In genomic region chr3:9499994-9500553, GRCm38 (mm10) we compare ENCODE assay signal across 9 mouse cellular contexts.
DNase-seq lines count a peak whose midpoint lies in the region; ATAC-seq and TF ChIP-seq lines count a peak whose summit lies in the region.
"Had no signal": no experiment of that assay in that cellular context is flagged by ENCODE, and none has a peak within 500 bp of the region (broad histone marks: within the 10 kb centered on the region; RNA-seq: fewer than 3 reads in every experiment).

No protein-coding gene starts in this region.

- peak; percentile 64 for ATAC-seq in embryonic facial prominence, embryonic 12.5 days (ENCODE audit: insufficient number of reproducible peaks, insufficient read depth, low FRiP score, low TSS enrichment)
- peak; percentile 82; the same call in 1 of the 2 replicates for ATAC-seq in hindbrain, embryonic 11.5 days (ENCODE audit: low FRiP score)
- peak; percentile 18; the same call in 1 of the 2 replicates for ATAC-seq in liver, embryonic 14.5 days (ENCODE audit: insufficient read depth)

- H3K4me1 ChIP-seq in embryonic facial prominence, embryonic 12.5 days, result peaks cover 24% of the 10 kb centered on the region
- 0 out of 2 replicates have a peak, but pooled peaks cover 6% of the 10 kb centered on the region for H3K4me1 ChIP-seq in hindbrain, embryonic 11.5 days (replicated peaks; ENCODE audit: control insufficient read depth, insufficient read depth, low read length)
- H3K4me1 ChIP-seq in liver, embryonic 14.5 days (replicated peaks; ENCODE audit: control insufficient read depth in 2 of 2, insufficient read depth in 2 of 2, low read length in 1 of 2), result peaks cover 0 to 7% of the 10 kb centered on the region in 2 experiments; a peak in 2 of 4 replicates

- H3K9me3 ChIP-seq in embryonic facial prominence, embryonic 12.5 days, result no peaks in the 10 kb centered on the region
- H3K9me3 ChIP-seq in hindbrain, embryonic 11.5 days (ENCODE audit: control insufficient read depth, low read length), result no peaks in the 10 kb centered on the region
- no peaks in the 10 kb centered on the region for H3K9me3 ChIP-seq in liver, embryonic 14.5 days (ENCODE audit: control insufficient read depth, low read length)
- H3K9me3 ChIP-seq: G1E had no signal

- no peak for TF ChIP-seq CTCF in layer of hippocampus, adult 2 months (conservative IDR thresholded peaks at IDR 0.05)
- TF ChIP-seq CTCF in liver, embryonic 14.5 days (IDR thresholded peaks at IDR 0.05; ENCODE audit: low read depth), result no peak

- TF ChIP-seq EP300 in liver, embryonic 14.5 days (IDR thresholded peaks at IDR 0.05; ENCODE audit: low read depth), result no peak

- H3K27ac ChIP-seq in layer of hippocampus, adult 2 months, result peak overlapping the region; percentile 84
- 0 out of 2 replicates have a peak overlapping the region, but pooled peaks have one; percentile 24 for H3K27ac ChIP-seq in embryonic facial prominence, embryonic 12.5 days
- peak overlapping the region; percentile 25; the same call in 1 of the 2 replicates for H3K27ac ChIP-seq in hindbrain, embryonic 11.5 days (ENCODE audit: low read depth, low read length)
- no peak overlapping the region for H3K27ac ChIP-seq in liver, embryonic 14.5 days

- no peak overlapping the region for H3K4me2 ChIP-seq in embryonic facial prominence, embryonic 12.5 days (replicated peaks)
- no peak overlapping the region for H3K4me2 ChIP-seq in hindbrain, embryonic 11.5 days (replicated peaks; ENCODE audit: low read depth, low read length)
- peak overlapping the region; percentile 3; the same call in 1 of the 2 replicates for H3K4me2 ChIP-seq in liver, embryonic 14.5 days (ENCODE audit: low read depth)

- no peak for DNase-seq in layer of hippocampus, adult 2 months (ENCODE audit: low spot score in 2 of 2)
- DNase-seq in layer of hippocampus, adult 18-20 months (ENCODE audit: low spot score in 2 of 2), result no peak
- DNase-seq in R1 (ENCODE audit: low read depth, low spot score), result peak; percentile 42
- DNase-seq in hindbrain, embryonic 11.5 days (ENCODE audit: low spot score), result peak; percentile 28
- DNase-seq in liver, embryonic 14.5 days (ENCODE audit: low read depth in 3 of 3, low spot score in 3 of 3), result no peak
- DNase-seq in retina, postnatal 1 day, result peak; percentile 67
- no peak for DNase-seq in urinary bladder, postnatal 14 days (ENCODE audit: low spot score)

- H3K27me3 ChIP-seq in embryonic facial prominence, embryonic 12.5 days, result no peaks in the 10 kb centered on the region
- H3K27me3 ChIP-seq in hindbrain, embryonic 11.5 days (ENCODE audit: control insufficient read depth, insufficient read depth, low read length), result no peaks in the 10 kb centered on the region
- H3K27me3 ChIP-seq in liver, embryonic 14.5 days (ENCODE audit: control insufficient read depth, insufficient read depth, low read length), result no peaks in the 10 kb centered on the region

- no peak overlapping the region for H3K4me3 ChIP-seq in layer of hippocampus, adult 2 months
- H3K4me3 ChIP-seq in embryonic facial prominence, embryonic 12.5 days, result no peak overlapping the region
- H3K4me3 ChIP-seq in hindbrain, embryonic 11.5 days (ENCODE audit: low read depth, low read length), result no peak overlapping the region
- no peak overlapping the region for H3K4me3 ChIP-seq in liver, embryonic 14.5 days (ENCODE audit: insufficient read depth in 1 of 2, low read depth in 2 of 2, low read length in 2 of 2)

- no peak overlapping the region for H3K9ac ChIP-seq in embryonic facial prominence, embryonic 12.5 days
- no peak overlapping the region for H3K9ac ChIP-seq in hindbrain, embryonic 11.5 days (ENCODE audit: low read depth, low read length)
- no peak overlapping the region for H3K9ac ChIP-seq in liver, embryonic 14.5 days (replicated peaks)

- no peaks in the 10 kb centered on the region for H3K36me3 ChIP-seq in embryonic facial prominence, embryonic 12.5 days
- H3K36me3 ChIP-seq in hindbrain, embryonic 11.5 days (ENCODE audit: control insufficient read depth, insufficient read depth, low read length), result no peaks in the 10 kb centered on the region
- H3K36me3 ChIP-seq in liver, embryonic 14.5 days (replicated peaks; ENCODE audit: control insufficient read depth, insufficient read depth, low read depth), result no peaks in the 10 kb centered on the region
- H3K36me3 ChIP-seq: G1E had no signal

- 65% methylated on average over 8 of the region's 8 CpGs for WGBS in embryonic facial prominence, embryonic 12.5 days
- 45% methylated on average over 8 of the region's 8 CpGs for WGBS in hindbrain, embryonic 11.5 days
- whole genome bisulfite sequencing in liver, embryonic 14.5 days (ENCODE audit: insufficient replicate concordance), result 48% methylated on average over 8 of the region's 8 CpGs

Comparison
In these comparisons a context has a peak if more than half of its experiments do, and no peak if none do; other contexts are left out.
1. DNase-seq: peak in R1 (single experiment), hindbrain, embryonic 11.5 days (single experiment) and retina, postnatal 1 day (single experiment); none in layer of hippocampus, adult 2 months (0 of 2), layer of hippocampus, adult 18-20 months (0 of 2), liver, embryonic 14.5 days (0 of 3) and urinary bladder, postnatal 14 days (single experiment).
2. ATAC-seq: peak in every context shown above with its lines; median percentile 82 in hindbrain, embryonic 11.5 days; 64 in embryonic facial prominence, embryonic 12.5 days; 18 in liver, embryonic 14.5 days.